19 mouse cellular contexts compared by ENCODE assay signal in genomic region chr5:80951861-80952599, GRCm38 (mm10).
DNase-seq lines count a peak whose midpoint lies in the region; ATAC-seq lines count a peak whose summit lies in the region.
"Had no signal": no experiment of that assay in that cellular context is flagged by ENCODE, and none has a peak within 500 bp of the region (broad histone marks: within the 10 kb centered on the region; RNA-seq: fewer than 3 reads in every experiment).

No protein-coding gene starts in this region.

- H3K4me2 ChIP-seq in heart, embryonic 11.5 days = no peak overlapping the region
- no peak overlapping the region for H3K4me2 ChIP-seq in lung, embryonic 15.5 days
- H3K4me2 ChIP-seq in embryonic facial prominence, embryonic 11.5 days (ENCODE audit: low read depth, low read length) = no peak overlapping the region
- H3K4me2 ChIP-seq in limb, embryonic 11.5 days (ENCODE audit: low read depth, severe bottlenecking) = no peak overlapping the region
- H3K4me2 ChIP-seq: forebrain, embryonic 15.5 days had no signal

- H3K9ac ChIP-seq in heart, embryonic 11.5 days (ENCODE audit: low read depth, low read length) = no peak overlapping the region
- no peak overlapping the region for H3K9ac ChIP-seq in lung, embryonic 15.5 days
- H3K9ac ChIP-seq in embryonic facial prominence, embryonic 11.5 days (replicated peaks; ENCODE audit: low read length) = no peak overlapping the region
- H3K9ac ChIP-seq in limb, embryonic 11.5 days (ENCODE audit: low read length) = no peak overlapping the region
- H3K9ac ChIP-seq: forebrain, embryonic 15.5 days had no signal

- no peak overlapping the region for H3K4me3 ChIP-seq in heart, embryonic 11.5 days (ENCODE audit: low read depth, low read length)
- H3K4me3 ChIP-seq in lung, embryonic 15.5 days = no peak overlapping the region
- no peak overlapping the region for H3K4me3 ChIP-seq in embryonic facial prominence, embryonic 11.5 days (ENCODE audit: low read depth, low read length)
- no peak overlapping the region for H3K4me3 ChIP-seq in limb, embryonic 11.5 days (ENCODE audit: low read depth, low read length)
- H3K4me3 ChIP-seq: forebrain, embryonic 15.5 days; gastrocnemius, adult 2 months had no signal

- H3K27me3 ChIP-seq in heart, embryonic 11.5 days (ENCODE audit: control insufficient read depth, insufficient read depth, low read length) = no peaks in the 10 kb centered on the region
- no peaks in the 10 kb centered on the region for H3K27me3 ChIP-seq in lung, embryonic 15.5 days
- H3K27me3 ChIP-seq in embryonic facial prominence, embryonic 11.5 days (ENCODE audit: control insufficient read depth, insufficient read depth, low read length) = no peaks in the 10 kb centered on the region
- H3K27me3 ChIP-seq in limb, embryonic 11.5 days (ENCODE audit: control insufficient read depth, insufficient read depth, low read length) = no peaks in the 10 kb centered on the region
- H3K27me3 ChIP-seq: forebrain, embryonic 15.5 days had no signal

- H3K9me3 ChIP-seq in heart, embryonic 11.5 days (replicated peaks; ENCODE audit: control insufficient read depth, low read length) = no peaks in the 10 kb centered on the region
- H3K9me3 ChIP-seq in lung, embryonic 15.5 days = no peaks in the 10 kb centered on the region
- H3K9me3 ChIP-seq in embryonic facial prominence, embryonic 11.5 days (replicated peaks; ENCODE audit: control insufficient read depth, low read length) = no peaks in the 10 kb centered on the region
- no peaks in the 10 kb centered on the region for H3K9me3 ChIP-seq in limb, embryonic 11.5 days (ENCODE audit: control insufficient read depth, low read length)
- H3K9me3 ChIP-seq: forebrain, embryonic 15.5 days had no signal

- H3K36me3 ChIP-seq in heart, embryonic 11.5 days (ENCODE audit: control insufficient read depth, insufficient read depth, low read length) = no peaks in the 10 kb centered on the region
- H3K36me3 ChIP-seq in lung, embryonic 15.5 days = no peaks in the 10 kb centered on the region
- H3K36me3 ChIP-seq in embryonic facial prominence, embryonic 11.5 days (replicated peaks; ENCODE audit: control insufficient read depth, insufficient read depth, low read depth, low read length) = no peaks in the 10 kb centered on the region
- no peaks in the 10 kb centered on the region for H3K36me3 ChIP-seq in limb, embryonic 11.5 days (ENCODE audit: control insufficient read depth, insufficient read depth, low read length)
- H3K36me3 ChIP-seq: forebrain, embryonic 15.5 days had no signal

- intact Hi-C loops in heart, postnatal 25 days (cut with DNase I) = no loop called here
- intact Hi-C loops in left cerebral cortex, postnatal 4 days (cut with DNase I) = no loop called here

- WGBS in heart, embryonic 11.5 days (ENCODE audit: insufficient replicate concordance) = 71% methylated on average over 3 of the region's 3 CpGs
- 80% methylated on average over 3 of the region's 3 CpGs for WGBS in lung, embryonic 15.5 days
- 81% methylated on average over 3 of the region's 3 CpGs for whole genome bisulfite sequencing in embryonic facial prominence, embryonic 11.5 days
- WGBS in limb, embryonic 11.5 days = 87% methylated on average over 3 of the region's 3 CpGs

- H3K4me1 ChIP-seq in heart, embryonic 11.5 days (ENCODE audit: control insufficient read depth, insufficient read depth, low read length) = no peaks in the 10 kb centered on the region
- H3K4me1 ChIP-seq in lung, embryonic 15.5 days = peaks cover 4% of the 10 kb centered on the region; the same call in 1 of the 2 replicates
- H3K4me1 ChIP-seq in embryonic facial prominence, embryonic 11.5 days (ENCODE audit: control insufficient read depth, insufficient read depth, low read length) = no peaks in the 10 kb centered on the region
- peaks cover 9% of the 10 kb centered on the region for H3K4me1 ChIP-seq in limb, embryonic 11.5 days (ENCODE audit: control insufficient read depth, insufficient read depth, low read length)
- H3K4me1 ChIP-seq: forebrain, embryonic 15.5 days had no signal

- 0 out of 2 replicates have a peak, but pooled peaks have one; percentile 14 for ATAC-seq in heart, embryonic 11.5 days (replicated peaks; ENCODE audit: insufficient number of reproducible peaks, low FRiP score, low TSS enrichment)
- peak; percentile 27; the same call in 1 of the 2 replicates for ATAC-seq in lung, embryonic 15.5 days (ENCODE audit: borderline replicate concordance, extremely low read depth, low FRiP score, low TSS enrichment)
- ATAC-seq in embryonic facial prominence, embryonic 11.5 days (replicated peaks; ENCODE audit: insufficient number of reproducible peaks, low FRiP score, low TSS enrichment, low read depth) = peak; percentile 72
- peak; percentile 55 for ATAC-seq in limb, embryonic 11.5 days (ENCODE audit: insufficient number of reproducible peaks, low FRiP score, low TSS enrichment, low read depth)
- ATAC-seq: forebrain, embryonic 15.5 days; intestine, embryonic 16.5 days had no signal

- H3K27ac ChIP-seq in heart, embryonic 11.5 days (ENCODE audit: low read depth, low read length) = no peak overlapping the region
- no peak overlapping the region for H3K27ac ChIP-seq in lung, embryonic 15.5 days
- no peak overlapping the region for H3K27ac ChIP-seq in embryonic facial prominence, embryonic 11.5 days (replicated peaks; ENCODE audit: low read depth, low read length)
- no peak overlapping the region for H3K27ac ChIP-seq in limb, embryonic 11.5 days (replicated peaks; ENCODE audit: low read depth, low read length)
- H3K27ac ChIP-seq: forebrain, embryonic 15.5 days; gastrocnemius, adult 2 months; macrophage had no signal

- DNase-seq in heart, postnatal 25 days (ENCODE audit: low spot score) = no peak
- no peak for DNase-seq in lung, adult 18-20 months
- no peak for DNase-seq in embryonic facial prominence, embryonic 11.5 days (ENCODE audit: low spot score)
- DNase-seq in limb, embryonic 11.5 days (ENCODE audit: low spot score) = no peak
- DNase-seq in natural killer cell, adult 2 months (ENCODE audit: low spot score in 2 of 2) = no peak
- DNase-seq in left cerebral cortex, postnatal 4 days = no peak
- DNase-seq: cerebellum, adult 11 months; cerebellum, postnatal 36 days; gastrocnemius, adult 2 months; heart, postnatal 36 days; liver; lung, adult 2 months; right cerebral cortex, postnatal 4 days; thymus, adult 2 months had no signal

Comparison
In these comparisons a context has a peak if more than half of its experiments do, and no peak if none do; other contexts are left out.
1. ATAC-seq: peak in every context shown above with its lines; median percentile 72 in embryonic facial prominence, embryonic 11.5 days; 55 in limb, embryonic 11.5 days; 27 in lung, embryonic 15.5 days; 14 in heart, embryonic 11.5 days.